Mouse (Mus musculus): ENCODE results near the gene Ankrd66. TPM values are rescaled to one million over a fixed set of nuclear protein-coding genes. Genes with fewer than 3 reads are reported as not detected.

The Ankrd66 gene
- total RNA-seq (2014; rRNA removed) (1.1 TPM in 1 of 2 replicates, not detected in the other), polyA plus RNA-seq (2015; fragmentation: Nextera tagmentation; extraction: Ambion mirVana) (0.88 and 0.93 TPM in 2 replicates)

DNA sequence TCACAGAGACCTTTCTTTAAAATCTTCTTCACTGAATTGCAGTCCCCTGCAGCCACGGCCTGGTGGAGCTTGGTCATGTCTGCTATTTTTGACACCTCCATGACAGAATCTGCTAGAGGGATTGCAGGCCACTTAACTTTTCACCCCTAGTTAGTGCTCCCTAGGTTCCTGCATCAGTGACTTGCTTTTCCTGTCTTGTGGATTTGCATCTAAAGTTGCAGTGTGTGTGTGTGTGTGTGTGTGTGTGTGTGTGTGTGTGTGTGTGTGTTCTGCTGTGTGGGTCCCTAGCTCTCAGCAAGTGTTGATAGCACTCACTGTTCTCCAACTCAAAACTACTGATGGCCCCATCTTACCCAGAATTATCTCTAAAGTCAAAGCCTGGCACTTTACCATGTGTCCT, at the start of gene Ankrd66:
TSS of gene Ankrd66 (minus strand) at position 101 of the 400 bp plus-strand sequence.
- H3K4me1 ChIP-seq (ENCODE audit: insufficient read depth, low read length) = no peaks in the 10 kb centered on the region
- no peaks in the 10 kb centered on the region for H3K27me3 ChIP-seq (ENCODE audit: insufficient read depth, low read length)
- H3K9ac ChIP-seq (replicated peaks; ENCODE audit: low read length, poor library complexity, severe bottlenecking) = no peak within 1 kb of the TSS
- H3K9me3 ChIP-seq (ENCODE audit: low read length) = no peaks in the 10 kb centered on the region
- no peak within 1 kb of the TSS for H3K4me3 ChIP-seq (ENCODE audit: low read depth, low read length)
- no peak within 1 kb of the TSS for H3K27ac ChIP-seq (ENCODE audit: low read depth, low read length)
- 92% methylated on average over 1 of the region's 1 CpGs for WGBS
- DNase-seq (ENCODE audit: low spot score) = no peak
- H3K4me2 ChIP-seq (ENCODE audit: low read depth, low read length, poor library complexity, severe bottlenecking) = no peak within 1 kb of the TSS
- ATAC-seq (ENCODE audit: low FRiP score) = no peak
- no peak for TF ChIP-seq CTCF (IDR thresholded peaks at IDR 0.05)
- H3K36me3 ChIP-seq (ENCODE audit: insufficient read depth, low read length) = no peaks in the 10 kb centered on the region

DNA sequence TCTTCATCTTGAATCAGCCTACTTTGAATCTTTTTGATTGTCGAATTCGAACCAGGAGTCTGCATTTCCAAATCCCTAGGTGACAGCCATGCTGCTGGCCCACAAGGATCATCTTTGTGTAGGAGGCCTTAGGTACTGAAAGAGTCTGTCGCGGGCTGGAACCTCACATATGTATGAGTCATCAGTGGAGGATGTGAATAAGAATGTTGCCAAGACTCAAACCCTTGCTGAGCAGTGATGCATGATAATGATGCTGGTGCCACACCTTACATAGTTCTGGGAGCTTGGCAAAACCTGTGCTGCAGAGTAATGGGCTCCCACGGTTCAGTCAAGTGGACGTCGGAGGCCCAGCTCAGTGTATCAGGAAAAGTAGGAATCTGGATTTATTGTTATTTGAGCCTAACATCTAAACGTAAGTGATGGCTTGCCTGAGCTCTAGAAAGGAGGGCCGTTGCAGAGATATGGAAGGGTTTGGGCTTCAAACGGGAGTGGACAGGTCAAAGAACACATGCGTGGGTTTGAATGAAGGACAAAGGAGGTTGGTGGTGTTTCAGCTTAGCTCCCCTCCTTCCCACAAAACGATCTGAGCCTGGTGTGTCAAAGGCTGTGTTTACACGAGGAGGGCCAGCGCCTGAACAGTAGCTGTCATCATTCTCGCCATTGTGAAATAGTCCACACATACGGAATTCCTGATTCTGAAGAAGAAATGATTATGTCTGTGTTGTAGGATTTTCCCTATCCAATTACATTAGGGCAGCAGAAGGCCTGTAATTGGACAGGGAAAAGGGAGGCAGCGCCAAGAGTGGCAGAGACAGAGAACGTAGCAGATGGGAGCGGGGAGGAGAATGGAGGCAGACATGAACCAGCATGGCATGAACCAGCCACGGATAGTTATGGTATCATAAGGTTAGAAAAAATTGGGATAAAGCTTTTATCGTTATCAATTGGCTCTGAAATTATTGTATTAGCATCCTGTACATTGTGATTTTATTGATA, 49.2 kb upstream of the Ankrd66 start:
- Histone ChIP-seq H3K9ac (replicated peaks; ENCODE audit: low read length, poor library complexity, severe bottlenecking) (no peak overlapping the region), H3K4me2 (ENCODE audit: low read depth, low read length, poor library complexity, severe bottlenecking) (no peak overlapping the region), H3K27ac (ENCODE audit: low read depth, low read length) (no peak overlapping the region), H3K9me3 (ENCODE audit: low read length) (no peaks in the 10 kb centered on the region), H3K4me1 (ENCODE audit: insufficient read depth, low read length) (no peaks in the 10 kb centered on the region), H3K27me3 (ENCODE audit: insufficient read depth, low read length) (no peaks in the 10 kb centered on the region), H3K4me3 (ENCODE audit: low read depth, low read length) (no peak overlapping the region), H3K36me3 (ENCODE audit: insufficient read depth, low read length) (no peaks in the 10 kb centered on the region)
- 90% methylated on average over 21 of the region's 21 CpGs for WGBS
- TF ChIP-seq CTCF (IDR thresholded peaks at IDR 0.05) = no peak
- no peak for ATAC-seq (ENCODE audit: low FRiP score)
- no peak for DNase-seq (ENCODE audit: low spot score)

DNA sequence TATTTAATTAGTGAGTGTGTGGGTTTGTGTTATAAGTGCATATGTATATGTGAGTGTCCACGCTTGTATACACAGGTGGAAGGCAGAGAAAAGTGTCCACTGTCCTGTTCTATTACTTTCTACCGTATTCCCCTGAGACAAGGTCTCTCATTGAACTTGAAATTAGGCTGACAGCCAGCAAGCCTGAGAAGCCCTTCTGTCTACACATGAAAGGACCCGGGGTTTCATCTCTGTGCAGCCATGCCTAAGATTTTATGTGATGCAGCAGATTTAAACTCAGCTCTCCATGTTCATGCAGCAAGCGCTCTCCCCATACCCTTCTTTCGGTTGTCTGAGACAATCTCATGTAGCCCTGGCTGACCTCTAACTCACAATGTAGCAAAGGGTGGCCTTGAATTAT, 47.1 kb upstream of the Ankrd66 start:
- no peaks in the 10 kb centered on the region for H3K27me3 ChIP-seq (ENCODE audit: insufficient read depth, low read length)
- 70% methylated on average over 5 of the region's 5 CpGs for WGBS
- ATAC-seq (ENCODE audit: low FRiP score) (no peak), DNase-seq (ENCODE audit: low spot score) (peak; percentile 67)
- no peaks in the 10 kb centered on the region for H3K4me1 ChIP-seq (ENCODE audit: insufficient read depth, low read length)
- H3K27ac ChIP-seq (ENCODE audit: low read depth, low read length) = no peak overlapping the region
- no peak overlapping the region for H3K4me2 ChIP-seq (ENCODE audit: low read depth, low read length, poor library complexity, severe bottlenecking)
- no peak for TF ChIP-seq CTCF (IDR thresholded peaks at IDR 0.05)
- H3K9me3 ChIP-seq (ENCODE audit: low read length) = no peaks in the 10 kb centered on the region
- H3K4me3 ChIP-seq (ENCODE audit: low read depth, low read length) = no peak overlapping the region
- H3K9ac ChIP-seq (replicated peaks; ENCODE audit: low read length, poor library complexity, severe bottlenecking) = no peak overlapping the region
- no peaks in the 10 kb centered on the region for H3K36me3 ChIP-seq (ENCODE audit: insufficient read depth, low read length)

DNA sequence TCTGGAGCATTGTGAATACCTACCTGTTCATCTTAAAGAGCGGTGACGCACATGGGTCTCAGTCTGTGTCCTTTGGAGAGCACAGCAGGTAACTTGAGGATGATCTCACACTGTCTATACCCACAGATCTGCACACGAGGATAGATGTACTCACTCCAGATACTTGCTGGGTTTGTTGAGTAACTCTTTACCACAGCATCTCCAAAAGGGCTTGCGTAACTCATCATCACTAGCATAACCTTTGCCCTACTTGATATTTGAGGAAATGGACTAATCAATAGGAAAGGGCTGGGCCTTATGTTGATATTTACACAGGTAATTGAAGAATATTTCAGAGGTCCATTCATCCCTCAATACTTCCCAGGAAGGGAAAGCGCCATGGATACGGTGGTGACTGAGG, 46.3 kb upstream of the Ankrd66 start:
- no peaks in the 10 kb centered on the region for H3K4me1 ChIP-seq (ENCODE audit: insufficient read depth, low read length)
- H3K9me3 ChIP-seq (ENCODE audit: low read length) = no peaks in the 10 kb centered on the region
- no peak for TF ChIP-seq CTCF (IDR thresholded peaks at IDR 0.05)
- H3K4me2 ChIP-seq (ENCODE audit: low read depth, low read length, poor library complexity, severe bottlenecking) = no peak overlapping the region
- DNase-seq (ENCODE audit: low spot score) (no peak), ATAC-seq (ENCODE audit: low FRiP score) (no peak)
- no peaks in the 10 kb centered on the region for H3K36me3 ChIP-seq (ENCODE audit: insufficient read depth, low read length)
- no peak overlapping the region for H3K9ac ChIP-seq (replicated peaks; ENCODE audit: low read length, poor library complexity, severe bottlenecking)
- no peaks in the 10 kb centered on the region for H3K27me3 ChIP-seq (ENCODE audit: insufficient read depth, low read length)
- 94% methylated on average over 6 of the region's 6 CpGs for WGBS
- H3K27ac ChIP-seq (ENCODE audit: low read depth, low read length) = no peak overlapping the region
- H3K4me3 ChIP-seq (ENCODE audit: low read depth, low read length) = no peak overlapping the region

DNA sequence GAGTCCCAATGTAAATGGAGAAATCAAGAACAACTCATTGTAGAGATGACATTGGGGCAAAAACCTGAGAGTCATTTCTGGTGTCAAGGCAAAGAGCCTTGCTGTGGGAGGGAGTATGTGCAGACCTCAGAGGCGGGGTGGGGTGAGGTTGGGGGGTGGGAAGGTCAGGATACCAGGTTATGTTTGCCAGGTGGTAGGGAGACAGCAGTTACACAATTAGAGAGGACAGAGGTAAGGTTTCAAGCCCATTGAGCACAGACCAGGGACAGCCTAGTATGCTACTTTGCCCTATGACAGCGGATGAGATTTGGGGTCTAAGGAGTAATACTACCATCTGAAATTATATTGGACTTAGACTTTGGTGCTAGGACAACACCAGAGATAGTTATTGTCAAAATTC, 43.8 kb upstream of the Ankrd66 start:
- Histone ChIP-seq H3K4me1 (ENCODE audit: insufficient read depth, low read length) (no peaks in the 10 kb centered on the region), H3K9ac (replicated peaks; ENCODE audit: low read length, poor library complexity, severe bottlenecking) (no peak overlapping the region), H3K4me3 (ENCODE audit: low read depth, low read length) (no peak overlapping the region), H3K27me3 (ENCODE audit: insufficient read depth, low read length) (no peaks in the 10 kb centered on the region), H3K9me3 (ENCODE audit: low read length) (no peaks in the 10 kb centered on the region), H3K4me2 (ENCODE audit: low read depth, low read length, poor library complexity, severe bottlenecking) (no peak overlapping the region), H3K27ac (ENCODE audit: low read depth, low read length) (no peak overlapping the region), H3K36me3 (ENCODE audit: insufficient read depth, low read length) (no peaks in the 10 kb centered on the region)
- no peak for TF ChIP-seq CTCF (IDR thresholded peaks at IDR 0.05)
- DNase-seq (ENCODE audit: low spot score) = no peak
- ATAC-seq (ENCODE audit: low FRiP score) = no peak
- WGBS = 82% methylated on average over 2 of the region's 2 CpGs

DNA sequence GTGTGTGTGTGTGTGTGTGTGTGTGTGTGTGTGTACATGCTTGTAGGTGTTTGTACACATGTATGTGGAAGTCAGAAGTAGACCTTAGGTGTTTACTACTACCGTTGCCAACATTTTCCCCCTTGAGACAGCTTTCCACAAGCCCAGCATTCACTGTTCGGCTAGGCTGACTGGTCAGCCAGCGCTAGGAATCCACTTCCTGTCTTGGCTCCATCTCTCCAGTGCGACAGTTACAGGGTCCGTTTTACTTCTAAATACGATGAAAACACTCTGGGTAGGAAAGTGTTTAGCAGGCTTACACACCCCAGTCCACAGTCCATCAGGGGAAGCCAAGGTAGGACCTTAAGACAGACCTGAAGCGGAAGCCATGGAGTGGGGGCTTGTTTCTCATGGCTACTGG, 41.3 kb upstream of the Ankrd66 start:
- H3K4me2 ChIP-seq (ENCODE audit: low read depth, low read length, poor library complexity, severe bottlenecking) = no peak overlapping the region
- no peak for DNase-seq (ENCODE audit: low spot score)
- H3K4me3 ChIP-seq (ENCODE audit: low read depth, low read length) = no peak overlapping the region
- H3K27me3 ChIP-seq (ENCODE audit: insufficient read depth, low read length) = no peaks in the 10 kb centered on the region
- no peak for TF ChIP-seq CTCF (IDR thresholded peaks at IDR 0.05)
- no peaks in the 10 kb centered on the region for H3K4me1 ChIP-seq (ENCODE audit: insufficient read depth, low read length)
- no peak overlapping the region for H3K9ac ChIP-seq (replicated peaks; ENCODE audit: low read length, poor library complexity, severe bottlenecking)
- ATAC-seq (ENCODE audit: low FRiP score) = no peak
- H3K36me3 ChIP-seq (ENCODE audit: insufficient read depth, low read length) = no peaks in the 10 kb centered on the region
- H3K27ac ChIP-seq (ENCODE audit: low read depth, low read length) = no peak overlapping the region
- 87% methylated on average over 7 of the region's 7 CpGs for WGBS
- H3K9me3 ChIP-seq (ENCODE audit: low read length) = no peaks in the 10 kb centered on the region
